21 mouse cellular contexts compared by ENCODE assay signal in genomic region chr5:113836961-113837360, GRCm38 (mm10). TPM values are rescaled to one million over a fixed set of nuclear protein-coding genes. Genes with fewer than 3 reads are reported as not detected.
DNase-seq lines count a peak whose midpoint lies in the region; ATAC-seq and TF ChIP-seq lines count a peak whose summit lies in the region.
"Had no signal": no experiment of that assay in that cellular context is flagged by ENCODE, and none has a peak within 500 bp of the region (broad histone marks: within the 10 kb centered on the region; RNA-seq: fewer than 3 reads in every experiment).

No protein-coding gene starts in this region.

- H3K9ac ChIP-seq in forebrain, postnatal 0 days = no peak overlapping the region
- H3K9ac ChIP-seq: forebrain, embryonic 13.5 days; hindbrain, embryonic 15.5 days; limb, embryonic 12.5 days; liver, embryonic 14.5 days; midbrain, embryonic 12.5 days had no signal

- no peaks in the 10 kb centered on the region for H3K9me3 ChIP-seq in forebrain, postnatal 0 days (ENCODE audit: low read length)
- H3K9me3 ChIP-seq: forebrain, embryonic 13.5 days; hindbrain, embryonic 15.5 days; limb, embryonic 12.5 days; midbrain, embryonic 12.5 days had no signal

- no peaks in the 10 kb centered on the region for H3K27me3 ChIP-seq in thymus, adult 2 months (ENCODE audit: control insufficient read depth, insufficient read depth, low read length)
- H3K27me3 ChIP-seq in forebrain, postnatal 0 days (ENCODE audit: insufficient read depth, low read length) = no peaks in the 10 kb centered on the region
- H3K27me3 ChIP-seq: forebrain, embryonic 13.5 days; hindbrain, embryonic 15.5 days; limb, embryonic 12.5 days; midbrain, embryonic 12.5 days had no signal

- H3K27ac ChIP-seq in thymus, adult 2 months (ENCODE audit: control insufficient read depth, insufficient read depth, low read length) = peak overlapping the region; percentile 66
- H3K27ac ChIP-seq in forebrain, postnatal 0 days (ENCODE audit: low read depth, low read length) = no peak overlapping the region
- H3K27ac ChIP-seq: forebrain, embryonic 13.5 days; heart, adult 2 months; hindbrain, embryonic 15.5 days; limb, embryonic 12.5 days; liver, embryonic 14.5 days; midbrain, embryonic 12.5 days; stomach, postnatal 0 days had no signal

- peaks cover 49% of the 10 kb centered on the region for H3K4me1 ChIP-seq in thymus, adult 2 months (replicated peaks; ENCODE audit: control insufficient read depth, insufficient read depth, low read length)
- H3K4me1 ChIP-seq in forebrain, postnatal 0 days (ENCODE audit: insufficient read depth) = no peaks in the 10 kb centered on the region
- H3K4me1 ChIP-seq: hindbrain, embryonic 15.5 days; midbrain, embryonic 12.5 days had no signal

- 5% methylated on average over 10 of the region's 10 CpGs for WGBS in thymus, adult 2 months
- WGBS in forebrain, postnatal 0 days = 89% methylated on average over 10 of the region's 10 CpGs

- ATAC-seq in forebrain, postnatal 0 days = no peak
- ATAC-seq: forebrain, embryonic 13.5 days had no signal

- no peak for DNase-seq in thymus, adult 2 months
- no peak for DNase-seq in thymus, adult 18-20 months
- peak; percentile 56 for DNase-seq in induced T-regulatory cell, adult 2 months (ENCODE audit: low read depth)
- DNase-seq in naive thymus-derived CD4-positive, alpha-beta T cell, adult 2 months (ENCODE audit: low read depth) = peak; percentile 44
- no peak for DNase-seq in forebrain, postnatal 0 days
- no peak for DNase-seq in kidney, adult 8-10 months
- DNase-seq in lung, postnatal 4 days = no peak
- DNase-seq: adrenal gland, adult 2 months; cerebellum, adult 9-10 months; gastrocnemius, postnatal 10 days; heart, adult 2 months; heart, postnatal 36 days; kidney, adult 2 months; kidney, postnatal 14 days; right cerebral cortex, postnatal 14 days had no signal

- no peak overlapping the region for H3K4me2 ChIP-seq in forebrain, postnatal 0 days (ENCODE audit: low read depth)
- H3K4me2 ChIP-seq: forebrain, embryonic 13.5 days; hindbrain, embryonic 15.5 days; limb, embryonic 12.5 days; midbrain, embryonic 12.5 days had no signal

- H3K4me3 ChIP-seq in thymus, adult 2 months (ENCODE audit: control insufficient read depth, insufficient read depth, low read length) = no peak overlapping the region
- no peak overlapping the region for H3K4me3 ChIP-seq in forebrain, postnatal 0 days (ENCODE audit: low read depth, low read length)
- H3K4me3 ChIP-seq: forebrain, embryonic 13.5 days; heart, adult 2 months; hindbrain, embryonic 15.5 days; limb, embryonic 12.5 days; midbrain, embryonic 12.5 days had no signal

- no peak for TF ChIP-seq POLR2A in thymus, adult 2 months (IDR thresholded peaks at IDR 0.05; ENCODE audit: control insufficient read depth, extremely low read depth, insufficient read depth, low read length, poor library complexity)

- no peak for TF ChIP-seq CTCF in thymus, adult 2 months (IDR thresholded peaks at IDR 0.05; ENCODE audit: borderline replicate concordance, control insufficient read depth, extremely low read depth, insufficient read depth, low read length, poor library complexity)
- no peak for TF ChIP-seq CTCF in forebrain, postnatal 0 days (IDR thresholded peaks at IDR 0.05; ENCODE audit: low read depth)

- H3K36me3 ChIP-seq in thymus, adult 2 months (ENCODE audit: control insufficient read depth, insufficient read depth, low read length) = no peaks in the 10 kb centered on the region
- H3K36me3 ChIP-seq in forebrain, postnatal 0 days (ENCODE audit: insufficient read depth) = peaks cover 5% of the 10 kb centered on the region
- H3K36me3 ChIP-seq: hindbrain, embryonic 15.5 days had no signal

RNA-seq across cellular contexts. Expression of gene Selplg, which starts 4.5 kb away (rescaled TPM):
- polyA plus RNA-seq in thymus, adult 2 months (2012; rRNA removed) = 755 and 783 TPM in 2 replicates
- 1.1 and 1.3 TPM in 2 replicates for total RNA-seq in forebrain, postnatal 0 days (2014; rRNA removed)
- 1.8 and 2.4 TPM in 2 replicates for polyA plus RNA-seq in forebrain, postnatal 0 days (2015; fragmentation: Nextera tagmentation; extraction: Ambion mirVana)

RNA-seq across cellular contexts. Expression of gene Tmem119, which starts 36.6 kb away (rescaled TPM):
- polyA plus RNA-seq in thymus, adult 2 months (2012; rRNA removed) = 8.8 and 11.7 TPM in 2 replicates
- total RNA-seq in forebrain, postnatal 0 days (2014; rRNA removed) = 5.8 and 8.2 TPM in 2 replicates
- 5.9 and 7.1 TPM in 2 replicates for polyA plus RNA-seq in forebrain, postnatal 0 days (2015; fragmentation: Nextera tagmentation; extraction: Ambion mirVana)

Comparison
In these comparisons a context has a peak if more than half of its experiments do, and no peak if none do; other contexts are left out.
1. DNase-seq: peak in induced T-regulatory cell, adult 2 months (single experiment) and naive thymus-derived CD4-positive, alpha-beta T cell, adult 2 months (single experiment); none in thymus, adult 2 months (single experiment), thymus, adult 18-20 months (0 of 2), forebrain, postnatal 0 days (single experiment), kidney, adult 8-10 months (0 of 2) and lung, postnatal 4 days (0 of 2).
2. RNA of gene Selplg, which starts 4.5 kb away (polyA plus RNA-seq): 755 to 783 TPM in thymus, adult 2 months; 1.8 to 2.4 TPM in forebrain, postnatal 0 days; every median in the first group is over 100 times any median in the second.